Mouse (Mus musculus): ENCODE results near the gene Cabp7. TPM values are rescaled to one million over a fixed set of nuclear protein-coding genes. Genes with fewer than 3 reads are reported as not detected.

The Cabp7 gene
- polyA plus RNA-seq, 1 experiment from 2014 or later: 0.13 TPM

- Histone ChIP-seq H3K9me3 (no peaks in the 10 kb centered on the region), H3K4me3 (no peak overlapping the region), H3K4me1 (peaks cover 17% of the 10 kb centered on the region), H3K27me3 (no peaks in the 10 kb centered on the region), H3K4me2 (replicated peaks) (no peak overlapping the region), H3K9ac (no peak overlapping the region), H3K27ac (no peak overlapping the region), H3K36me3 (peaks cover 20% of the 10 kb centered on the region)
- WGBS: 86% methylated on average over 8 of the region's 8 CpGs
- ATAC-seq (ENCODE audit: low FRiP score, low read depth): no peak
These were observed 45.9 kb downstream of the Cabp7 start for GRCm38 (mm10) chr11:4700726-4701125.

DNA sequence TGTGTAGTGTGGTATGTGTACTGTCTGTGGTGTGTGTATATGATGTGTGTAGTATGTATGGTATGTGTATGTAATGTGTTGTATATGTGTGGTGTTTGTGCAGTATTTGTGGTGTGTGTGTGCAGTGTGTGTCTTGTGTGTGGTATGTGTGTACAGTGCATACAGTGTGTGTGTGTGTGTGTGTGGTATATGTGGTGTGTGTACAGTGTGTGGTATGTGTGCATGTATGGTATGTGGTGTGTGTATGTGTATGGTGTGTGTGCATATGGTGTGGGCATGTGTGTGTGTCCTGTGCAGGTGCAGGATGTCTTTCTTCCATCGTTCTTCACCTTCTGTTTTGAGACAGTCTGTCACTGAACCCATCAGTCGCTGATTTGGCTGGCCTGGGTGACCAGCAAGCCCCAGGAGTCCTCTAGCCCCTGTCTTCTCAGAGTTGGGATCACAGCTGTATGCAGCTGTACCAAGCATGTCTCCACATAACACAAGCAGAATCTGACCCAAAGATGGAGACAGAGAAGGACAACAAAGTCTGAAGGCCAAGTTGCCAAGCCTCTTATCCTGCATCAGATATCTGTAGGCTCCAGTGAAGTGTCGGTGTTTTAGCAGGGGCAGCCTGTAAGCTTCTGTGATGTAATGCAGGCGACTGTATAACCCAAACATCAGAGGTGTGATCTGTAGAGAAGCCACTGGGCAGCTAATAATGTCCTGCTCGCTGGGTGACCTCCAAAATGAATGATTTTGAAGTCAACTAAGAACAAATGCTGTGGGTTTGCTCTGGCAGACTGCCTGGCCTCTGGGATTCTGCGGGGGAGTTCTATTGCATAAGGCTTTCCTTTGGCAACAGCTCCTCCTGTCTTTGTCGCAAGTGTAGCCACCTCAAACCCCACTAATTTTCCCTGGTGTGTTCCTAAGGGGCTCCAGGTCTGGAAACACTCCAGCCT lies 49.3 kb downstream of the Cabp7 start:
- no peaks in the 10 kb centered on the region for H3K4me1 ChIP-seq
- no peak overlapping the region for H3K4me2 ChIP-seq (replicated peaks)
- peaks cover 19% of the 10 kb centered on the region for H3K36me3 ChIP-seq
- no peak overlapping the region for H3K9ac ChIP-seq
- 37% methylated on average over 7 of the region's 7 CpGs for WGBS
- no peaks in the 10 kb centered on the region; the same call in 1 of the 2 replicates for H3K9me3 ChIP-seq
- no peaks in the 10 kb centered on the region for H3K27me3 ChIP-seq
- no peak overlapping the region for H3K4me3 ChIP-seq
- H3K27ac ChIP-seq: no peak overlapping the region
- ATAC-seq (ENCODE audit: low FRiP score, low read depth): no peak

DNA sequence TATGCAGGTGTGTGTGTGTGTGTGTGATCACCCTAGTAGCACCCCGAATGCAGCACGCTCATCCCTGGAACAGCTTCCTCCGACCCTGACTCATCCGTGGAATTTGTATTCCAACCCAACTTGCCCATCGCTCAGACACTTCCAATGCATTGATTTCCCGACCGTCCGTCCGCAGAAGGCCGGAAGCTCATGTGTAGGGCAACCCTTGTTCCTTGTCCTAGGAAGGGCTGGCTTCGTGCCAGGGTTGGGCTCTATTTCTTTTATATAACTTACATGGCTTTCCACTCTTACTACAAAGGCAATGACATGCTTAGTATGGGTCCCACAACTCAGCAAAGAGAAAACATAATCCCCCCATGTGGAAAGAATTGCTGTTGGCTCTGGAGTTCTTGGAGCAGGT lies 54.4 kb downstream of the Cabp7 start:
- 94% methylated on average over 11 of the region's 11 CpGs for WGBS
- no peaks in the 10 kb centered on the region for H3K27me3 ChIP-seq
- H3K9me3 ChIP-seq: no peaks in the 10 kb centered on the region; the same call in 1 of the 2 replicates
- ATAC-seq (ENCODE audit: low FRiP score, low read depth): no peak
- no peak overlapping the region for H3K27ac ChIP-seq
- H3K9ac ChIP-seq: no peak overlapping the region
- H3K4me2 ChIP-seq (replicated peaks): no peak overlapping the region
- H3K36me3 ChIP-seq: no peaks in the 10 kb centered on the region
- no peak overlapping the region for H3K4me3 ChIP-seq
- no peaks in the 10 kb centered on the region for H3K4me1 ChIP-seq

GRCm38 (mm10) chr11:4691213-4691612 lies 55.4 kb downstream of the Cabp7 start:
- Histone ChIP-seq H3K4me3 (no peak overlapping the region), H3K27me3 (no peaks in the 10 kb centered on the region), H3K4me1 (no peaks in the 10 kb centered on the region), H3K9me3 (no peaks in the 10 kb centered on the region; the same call in 1 of the 2 replicates), H3K36me3 (no peaks in the 10 kb centered on the region), H3K9ac (no peak overlapping the region), H3K27ac (no peak overlapping the region), H3K4me2 (replicated peaks) (no peak overlapping the region)
- no peak for ATAC-seq (ENCODE audit: low FRiP score, low read depth)
- 57% methylated on average over 10 of the region's 10 CpGs for whole genome bisulfite sequencing

GRCm38 (mm10) chr11:4690353-4690752 lies 56.2 kb downstream of the Cabp7 start:
- WGBS: 90% methylated on average over 7 of the region's 7 CpGs
- Histone ChIP-seq H3K4me1 (no peaks in the 10 kb centered on the region), H3K9me3 (no peaks in the 10 kb centered on the region; the same call in 1 of the 2 replicates), H3K4me2 (replicated peaks) (no peak overlapping the region), H3K36me3 (no peaks in the 10 kb centered on the region), H3K4me3 (no peak overlapping the region), H3K27ac (no peak overlapping the region), H3K9ac (no peak overlapping the region), H3K27me3 (no peaks in the 10 kb centered on the region)
- no peak for ATAC-seq (ENCODE audit: low FRiP score, low read depth)

GRCm38 (mm10) chr11:4688632-4689380 lies 57.8 kb downstream of the Cabp7 start:
- H3K27me3 ChIP-seq: no peaks in the 10 kb centered on the region
- H3K4me2 ChIP-seq (replicated peaks): no peak overlapping the region
- no peaks in the 10 kb centered on the region for H3K9me3 ChIP-seq
- no peak overlapping the region for H3K4me3 ChIP-seq
- WGBS: 63% methylated on average over 11 of the region's 11 CpGs
- no peak overlapping the region for H3K27ac ChIP-seq
- peaks cover 10% of the 10 kb centered on the region for H3K36me3 ChIP-seq
- H3K9ac ChIP-seq: no peak overlapping the region
- no peak for ATAC-seq (ENCODE audit: low FRiP score, low read depth)
- H3K4me1 ChIP-seq: no peaks in the 10 kb centered on the region

- peaks cover 20% of the 10 kb centered on the region for H3K36me3 ChIP-seq
- H3K4me3 ChIP-seq: no peak overlapping the region
- H3K4me2 ChIP-seq (replicated peaks): no peak overlapping the region
- ATAC-seq (ENCODE audit: low FRiP score, low read depth): no peak
- no peaks in the 10 kb centered on the region for H3K9me3 ChIP-seq
- H3K9ac ChIP-seq: no peak overlapping the region
- 15% methylated on average over 3 of the region's 3 CpGs for WGBS
- no peaks in the 10 kb centered on the region for H3K4me1 ChIP-seq
- no peaks in the 10 kb centered on the region for H3K27me3 ChIP-seq
- H3K27ac ChIP-seq: no peak overlapping the region
These were observed 58.7 kb downstream of the Cabp7 start for GRCm38 (mm10) chr11:4687874-4688273.

DNA sequence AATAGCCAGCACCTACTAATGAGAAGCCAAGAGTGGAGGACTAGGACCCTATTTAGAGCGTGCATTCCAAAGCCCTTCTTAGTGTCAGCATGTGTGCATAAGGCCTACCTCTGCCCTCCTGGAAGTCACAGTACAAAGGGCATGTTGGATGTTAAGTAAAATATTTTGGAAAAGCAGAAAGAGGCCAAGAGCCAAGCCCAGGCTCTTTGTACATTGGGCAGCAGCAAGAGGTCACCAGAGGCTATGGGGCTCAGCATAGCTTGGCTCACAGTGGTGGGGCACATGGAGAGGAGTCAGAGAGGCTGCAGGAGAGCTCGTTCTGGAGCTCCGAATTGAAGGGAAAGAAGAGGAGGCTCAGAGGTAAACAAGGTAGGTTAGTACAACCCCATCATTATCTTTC lies 59.6 kb downstream of the Cabp7 start:
- Histone ChIP-seq H3K4me3 (no peak overlapping the region), H3K9ac (no peak overlapping the region), H3K27ac (no peak overlapping the region), H3K4me2 (replicated peaks) (no peak overlapping the region), H3K9me3 (no peaks in the 10 kb centered on the region), H3K4me1 (no peaks in the 10 kb centered on the region), H3K27me3 (no peaks in the 10 kb centered on the region), H3K36me3 (peaks cover 28% of the 10 kb centered on the region)
- no peak for ATAC-seq (ENCODE audit: low FRiP score, low read depth)
- 56% methylated on average over 3 of the region's 3 CpGs for WGBS

Other genes with a start within 250 kb of the Cabp7 start
- 27.6 and 30.4 TPM in 2 replicates for gene Mtmr3, start 151.9 kb downstream of the Cabp7 start, polyA plus RNA-seq (2015; fragmentation: Nextera tagmentation; extraction: Ambion mirVana)
- gene Gm11032, start 126.7 kb downstream of the Cabp7 start, polyA plus RNA-seq (2015; fragmentation: Nextera tagmentation; extraction: Ambion mirVana): not detected in 2 replicates
- 31.0 and 33.5 TPM in 2 replicates for gene Ascc2, start 109.0 kb downstream of the Cabp7 start, polyA plus RNA-seq (2015; fragmentation: Nextera tagmentation; extraction: Ambion mirVana)
- 662 and 692 TPM in 2 replicates for gene Uqcr10, start 42.4 kb downstream of the Cabp7 start, polyA plus RNA-seq (2015; fragmentation: Nextera tagmentation; extraction: Ambion mirVana)
- gene Zmat5, start 42.1 kb downstream of the Cabp7 start, polyA plus RNA-seq (2015; fragmentation: Nextera tagmentation; extraction: Ambion mirVana): 63.4 and 65.3 TPM in 2 replicates
- gene Nf2, start 102.8 kb upstream of the Cabp7 start, polyA plus RNA-seq (2015; fragmentation: Nextera tagmentation; extraction: Ambion mirVana): 55.2 and 56.9 TPM in 2 replicates
- 75.2 and 78.7 TPM in 2 replicates for gene Nipsnap1, start 127.2 kb upstream of the Cabp7 start, polyA plus RNA-seq (2015; fragmentation: Nextera tagmentation; extraction: Ambion mirVana)
- gene Thoc5, start 148.5 kb upstream of the Cabp7 start, polyA plus RNA-seq (2015; fragmentation: Nextera tagmentation; extraction: Ambion mirVana): 36.2 and 36.9 TPM in 2 replicates
- 0.08 and 0.18 TPM in 2 replicates for gene Nefh, start 201.3 kb upstream of the Cabp7 start, polyA plus RNA-seq (2015; fragmentation: Nextera tagmentation; extraction: Ambion mirVana)
- 49.9 and 54.4 TPM in 2 replicates for gene Ap1b1, start 240.0 kb upstream of the Cabp7 start, polyA plus RNA-seq (2015; fragmentation: Nextera tagmentation; extraction: Ambion mirVana)